Mouse (Mus musculus) regulatory T cell (primary cell): ENCODE data around the gene Gfod1.

Experiments
- in situ Hi-C: fragments of 300-600 bp; cut with MboI, MseI; formaldehyde crosslinking; loops from one replicate; pipeline ENCODE4 v1.15.1; 2025; ENCODE audit warnings: high pct_unique_total_duplicates

The Gfod1 gene

DNA sequence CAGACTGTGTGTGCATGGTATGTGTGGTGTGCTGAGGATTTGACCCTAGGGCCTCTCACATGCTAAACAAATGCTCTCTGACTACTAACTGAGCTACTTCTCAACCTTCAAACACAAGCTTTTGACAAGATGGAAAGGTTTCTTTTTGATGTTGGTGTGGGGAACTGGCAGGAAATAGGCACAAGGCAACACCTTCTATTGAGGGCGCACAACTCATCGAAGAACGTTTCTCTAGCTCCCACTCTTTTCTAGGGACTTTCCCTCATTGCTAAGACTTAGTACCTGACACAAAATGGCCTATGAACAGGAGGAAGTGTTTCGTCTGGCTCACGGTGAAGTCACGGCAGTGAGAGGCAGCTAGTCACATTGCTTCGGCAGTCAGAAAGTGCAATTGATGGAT, 126.7 kb downstream of the Gfod1 start:
- in situ Hi-C loops: loop anchor here (5.0 to 25.0 kb wide), 2 partner anchors 380 to 560 kb away; no protein-coding TSS in a partner anchor

GRCm38 (mm10) chr13:43176676-43177075, 127.3 kb downstream of the Gfod1 start:
- in situ Hi-C loops: loop anchor here (5.0 to 25.0 kb wide), 2 partner anchors 381 to 561 kb away; no protein-coding TSS in a partner anchor

DNA sequence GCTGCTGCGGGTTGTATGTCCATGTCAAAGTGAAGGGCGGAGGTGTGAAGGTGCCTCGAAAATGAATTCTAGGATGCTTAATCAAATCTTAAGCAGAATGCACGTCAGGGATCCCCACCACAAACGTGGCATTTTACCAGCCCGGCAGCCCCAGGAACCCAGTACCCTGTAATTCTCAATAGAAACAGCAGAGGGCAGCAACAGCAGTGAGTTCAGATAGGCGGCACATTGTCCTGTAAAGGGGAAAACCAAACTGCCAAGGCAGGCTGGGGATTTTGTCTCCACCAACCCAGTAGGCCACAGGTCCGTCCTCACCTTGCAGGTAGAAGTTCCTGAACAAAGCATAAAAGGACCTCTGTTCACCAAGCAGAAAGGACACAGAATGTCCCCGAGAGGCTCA, 130.7 kb downstream of the Gfod1 start:
- in situ Hi-C loops: no loop called here

- in situ Hi-C loops: no loop called here
These were observed 131.8 kb downstream of the Gfod1 start for GRCm38 (mm10) chr13:43172036-43172713.

GRCm38 (mm10) chr13:43171020-43171710, 132.8 kb downstream of the Gfod1 start, which contains the start of gene Tbc1d7:
Gene Tbc1d7 (minus strand): TSS chr13:43171501.
- in situ Hi-C loops: no loop called here

- in situ Hi-C loops: no loop called here
These were observed 136.3 kb downstream of the Gfod1 start for GRCm38 (mm10) chr13:43167721-43168120.

GRCm38 (mm10) chr13:43159429-43159828, 144.5 kb downstream of the Gfod1 start:
- in situ Hi-C loops: no loop called here

- in situ Hi-C loops: no loop called here
These were observed 145.7 kb downstream of the Gfod1 start for GRCm38 (mm10) chr13:43158281-43158680.

DNA sequence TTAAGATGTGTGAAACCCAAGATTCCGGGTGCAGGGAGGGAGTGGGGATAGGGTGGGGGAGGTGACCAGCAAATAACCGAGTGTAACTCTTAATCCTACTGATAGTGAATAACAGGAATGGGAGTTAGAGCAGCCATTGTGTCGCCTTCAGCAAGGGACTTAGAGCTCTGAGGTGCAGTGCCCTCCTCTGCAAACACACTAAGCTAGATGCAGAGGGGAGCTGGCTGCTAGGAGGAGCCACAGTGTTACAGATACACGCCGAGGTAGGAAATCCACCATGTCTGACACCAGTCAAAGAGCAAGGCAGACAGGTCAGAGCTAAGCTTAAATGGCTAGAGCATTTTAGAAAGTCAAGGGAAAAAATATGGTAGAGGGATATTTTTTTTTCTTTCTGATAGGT, 146.6 kb downstream of the Gfod1 start:
- in situ Hi-C loops: no loop called here

GRCm38 (mm10) chr13:43152005-43152520, 151.9 kb downstream of the Gfod1 start:
- in situ Hi-C loops: no loop called here

- in situ Hi-C loops: no loop called here
These were observed 154.3 kb downstream of the Gfod1 start for GRCm38 (mm10) chr13:43149661-43150060.

DNA sequence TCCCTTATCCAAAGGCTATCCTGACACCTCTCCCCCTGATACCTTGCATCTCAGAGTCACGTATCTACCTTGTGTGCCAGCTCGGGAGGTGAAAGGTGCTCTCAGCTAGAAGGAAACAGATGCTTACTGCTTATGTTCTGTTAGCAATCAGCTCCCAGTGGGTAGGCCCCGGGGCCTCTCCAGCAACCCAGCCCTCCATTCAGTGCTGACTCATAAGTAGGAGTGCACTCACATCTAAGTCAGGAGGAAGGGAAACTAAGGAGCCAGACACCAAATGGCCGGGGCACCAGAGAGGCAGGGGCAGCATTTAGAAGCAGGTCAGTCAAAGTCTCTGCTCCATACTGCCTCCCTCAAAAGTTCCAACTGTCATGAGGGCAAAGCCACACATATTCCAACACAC, 155.3 kb downstream of the Gfod1 start:
- in situ Hi-C loops: no loop called here

DNA sequence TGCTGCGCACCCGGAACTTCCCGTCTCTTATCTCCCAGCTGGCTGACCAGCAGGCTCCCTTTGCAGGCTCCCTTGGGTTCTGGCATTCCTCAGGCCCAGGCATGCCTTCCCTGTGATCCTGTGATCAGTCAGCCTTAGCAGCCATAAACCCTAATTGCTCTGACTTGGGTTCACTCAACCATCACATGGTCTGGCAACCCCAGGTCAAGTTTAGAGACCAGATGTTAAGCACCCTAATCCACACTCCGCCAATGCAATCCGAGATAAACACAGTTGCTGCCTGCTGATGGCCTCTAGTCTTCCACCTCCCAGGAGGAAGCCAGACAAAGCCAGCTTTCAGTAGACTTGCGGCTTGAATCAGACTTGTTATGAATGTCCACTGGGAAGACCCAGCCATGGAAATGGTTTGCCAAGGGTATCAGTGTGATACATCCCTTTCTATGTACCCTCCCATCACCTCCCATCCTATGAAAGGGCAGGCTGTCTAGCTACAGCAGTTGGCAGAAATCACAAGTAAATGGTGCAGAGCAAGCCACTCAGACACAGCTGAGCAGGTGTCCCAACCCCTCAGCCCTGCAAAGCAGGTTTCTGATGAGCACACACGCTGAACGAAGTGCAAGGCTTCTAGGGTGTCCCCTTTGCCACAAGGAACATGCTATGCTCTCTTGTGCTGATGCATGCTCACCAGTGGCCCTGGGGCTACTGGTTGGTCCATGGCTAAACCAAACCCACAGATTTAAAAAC, 157.3 kb downstream of the Gfod1 start:
- in situ Hi-C loops: no loop called here
